Mouse (Mus musculus) stomach, postnatal 0 days (tissue): Measurements from ENCODE around the gene Mvb12a.

ENCODE experiments used
- CTCF ChIP-seq: IDR thresholded peaks from 2 replicates; pipeline ENCODE4 v1.5.1; 2016; ENCODE audit warnings: antibody characterized with exemption, low read depth, mild to moderate bottlenecking, moderate library complexity
- EP300 ChIP-seq: optimal IDR thresholded peaks from 2 replicates; pipeline ENCODE3; 2016; ENCODE audit warnings: antibody characterized with exemption

- TF ChIP-seq CTCF (peak; percentile 100), EP300 (no peak)
Measured at GRCm38 (mm10) chr8:71595862-71596261, 53.1 kb downstream of the Mvb12a start.
